Mouse (Mus musculus): ENCODE results near the gene Ttc13. TPM values are rescaled to one million over a fixed set of nuclear protein-coding genes. Genes with fewer than 3 reads are reported as not detected.

Gene Ttc13
- total and polyA plus RNA-seq, 3 experiments, result 16.6 to 43.3 (median 36.4) TPM

DNA sequence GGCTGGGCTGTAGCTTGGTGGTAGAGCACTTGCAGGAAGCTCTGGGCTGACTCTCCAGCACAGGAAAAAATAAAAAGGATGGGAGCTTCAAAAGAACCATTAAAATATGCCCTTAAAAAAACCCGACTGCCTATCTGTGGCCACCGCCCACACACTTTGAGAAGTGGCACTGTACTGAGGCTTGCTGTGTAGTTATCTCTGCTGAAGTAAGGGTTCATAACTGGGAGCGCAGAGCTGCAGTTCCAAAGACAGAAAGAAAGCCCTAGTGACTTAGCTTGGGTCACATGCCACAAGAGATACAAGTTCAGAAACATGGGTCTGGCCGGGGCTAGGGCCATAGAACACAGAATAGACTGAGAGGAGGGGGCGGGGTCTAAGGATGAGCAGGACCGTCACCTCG is 63.8 kb downstream of the Ttc13 start:
- no peak for DNase-seq

DNA sequence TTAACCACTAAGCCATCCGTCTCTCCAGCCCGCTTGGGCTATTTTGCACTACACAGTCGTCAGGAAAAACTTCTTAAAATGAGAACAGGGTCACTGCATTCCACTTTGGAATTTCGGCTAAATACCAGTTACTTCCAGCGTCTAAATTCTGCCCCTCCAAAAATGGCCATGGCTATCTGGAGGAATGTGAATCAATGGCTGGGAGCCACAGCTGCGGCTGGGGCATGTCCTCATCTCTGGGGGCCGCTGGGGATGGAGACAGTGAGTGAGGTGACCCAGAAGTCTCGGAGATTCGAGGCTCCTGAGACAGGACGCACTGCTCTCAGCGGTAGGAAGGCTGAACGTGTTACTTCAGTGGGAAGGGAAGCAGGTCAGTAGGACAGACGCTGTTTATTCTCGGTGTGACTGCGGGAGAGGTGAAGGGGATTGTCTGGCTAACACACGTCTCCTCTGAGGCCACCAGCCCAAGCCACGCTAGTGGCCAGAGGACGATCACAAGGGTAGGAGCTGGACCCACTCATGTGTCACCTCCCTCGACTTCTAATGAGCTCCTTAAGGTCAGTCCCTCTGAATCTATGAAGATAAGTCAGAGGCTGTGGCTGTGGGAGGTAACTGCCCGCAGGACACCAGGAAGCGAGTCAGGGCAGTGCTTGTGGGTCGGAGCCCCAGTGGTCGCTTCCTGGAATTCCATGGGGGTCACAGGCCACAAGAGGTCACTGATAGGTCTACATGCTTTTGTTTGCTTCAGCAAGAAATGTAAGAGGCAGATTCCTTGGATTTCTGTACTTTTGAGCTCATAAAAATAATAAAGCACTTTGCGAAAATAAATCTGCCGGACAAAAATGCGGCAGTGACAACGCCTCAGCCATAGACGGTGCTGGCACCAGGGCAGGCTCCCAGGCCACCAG is 68.0 kb downstream of the Ttc13 start:
- DNase-seq, result no peak

DNA sequence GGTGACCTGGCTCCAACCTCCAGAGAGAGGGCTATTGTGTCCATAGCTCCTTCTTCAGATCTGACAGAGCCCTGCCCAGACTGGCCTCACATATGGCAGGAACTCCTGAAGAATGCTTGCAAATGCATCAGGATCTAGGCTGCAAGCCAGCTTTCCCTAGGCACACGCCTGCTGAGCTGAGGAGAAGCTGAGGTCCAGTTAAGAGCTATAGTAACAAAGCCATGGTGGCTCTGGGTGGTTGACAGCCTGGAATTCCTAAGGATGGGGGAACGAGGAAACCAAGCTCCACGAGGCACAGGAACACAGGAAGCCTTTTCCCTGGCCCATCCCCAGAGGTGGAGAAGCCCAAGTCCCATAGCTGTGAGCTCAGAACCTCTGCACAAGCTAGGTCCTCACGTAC is 69.2 kb downstream of the Ttc13 start:
- DNase-seq, result no peak

DNA sequence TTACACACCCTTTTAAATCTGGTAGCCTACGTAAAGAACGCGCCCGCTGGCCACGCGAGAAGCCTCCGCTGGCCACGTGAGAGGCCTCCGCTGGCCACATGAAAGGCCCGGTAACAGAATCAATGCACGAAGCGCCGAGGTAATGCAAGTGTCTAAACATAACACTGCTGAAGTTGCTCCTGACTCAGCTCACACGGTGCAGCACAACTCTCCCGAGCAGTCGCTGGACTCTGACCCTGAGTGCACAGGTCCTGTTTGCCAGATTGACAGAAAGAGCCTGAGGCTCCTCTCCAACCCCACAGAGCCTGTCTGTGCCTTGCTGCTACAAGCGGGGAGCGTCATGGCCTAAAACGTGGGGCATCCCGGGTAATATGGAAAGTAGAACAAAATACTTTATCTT is 70.0 kb downstream of the Ttc13 start:
- DNase-seq, result no peak

DNA sequence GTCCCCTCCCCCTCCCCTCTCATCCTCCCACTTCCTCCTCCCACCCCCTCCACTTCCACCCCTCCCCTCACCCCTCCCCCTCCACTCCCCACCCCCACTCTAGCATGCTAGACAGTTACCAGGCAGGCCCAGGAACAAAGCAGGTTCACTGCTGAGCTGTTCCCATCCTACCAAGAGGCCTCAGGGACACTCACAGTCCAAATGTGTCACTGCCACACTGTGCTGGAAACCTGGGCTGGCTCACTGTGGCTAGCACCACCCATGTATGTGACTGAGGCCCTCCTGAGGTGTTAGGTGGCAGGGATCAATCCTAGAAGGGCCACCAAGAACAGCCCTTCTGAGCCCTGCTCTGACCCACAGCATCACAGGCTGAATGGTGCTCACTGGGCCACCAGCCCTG is 73.5 kb downstream of the Ttc13 start:
- DNase-seq, result no peak

DNA sequence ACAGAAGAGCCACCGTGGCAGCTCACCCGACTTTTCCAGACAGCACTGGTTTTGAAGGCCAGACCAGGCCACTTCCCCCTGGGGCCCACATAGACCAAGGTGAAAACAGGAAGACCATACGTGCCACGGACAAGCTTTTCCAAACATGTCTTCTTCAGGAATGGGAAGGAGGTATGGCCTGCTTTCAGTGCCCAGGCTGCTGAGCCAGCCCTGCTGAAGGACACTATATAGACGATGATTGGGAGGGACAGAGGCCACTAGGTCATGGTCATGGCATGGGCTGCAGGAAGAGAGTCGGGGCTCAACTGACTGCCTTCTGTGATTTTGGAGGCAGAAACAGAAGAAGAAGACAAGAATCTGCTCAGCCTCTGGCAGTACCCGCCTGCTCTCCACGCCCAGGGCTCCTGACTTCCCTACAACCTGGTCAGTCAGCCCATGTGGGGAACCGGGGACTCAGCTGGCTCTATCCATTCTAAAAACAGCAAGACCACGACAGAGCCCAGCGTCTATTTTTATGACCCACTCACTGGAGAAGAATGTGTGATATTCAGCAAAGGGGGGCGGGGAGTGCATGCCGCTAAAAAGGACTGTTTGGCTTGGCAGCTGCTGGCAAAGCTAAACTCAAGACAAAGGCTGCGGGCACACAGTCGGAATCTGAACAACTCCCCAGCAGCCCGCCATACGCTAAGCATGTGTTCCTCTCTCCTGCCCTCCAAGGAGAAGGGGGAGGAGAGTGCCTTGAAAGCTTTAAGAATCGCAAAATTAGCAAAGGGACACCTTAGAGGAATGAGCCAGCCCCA is 78.0 kb downstream of the Ttc13 start:
- DNase-seq, result peak; percentile 86

DNA sequence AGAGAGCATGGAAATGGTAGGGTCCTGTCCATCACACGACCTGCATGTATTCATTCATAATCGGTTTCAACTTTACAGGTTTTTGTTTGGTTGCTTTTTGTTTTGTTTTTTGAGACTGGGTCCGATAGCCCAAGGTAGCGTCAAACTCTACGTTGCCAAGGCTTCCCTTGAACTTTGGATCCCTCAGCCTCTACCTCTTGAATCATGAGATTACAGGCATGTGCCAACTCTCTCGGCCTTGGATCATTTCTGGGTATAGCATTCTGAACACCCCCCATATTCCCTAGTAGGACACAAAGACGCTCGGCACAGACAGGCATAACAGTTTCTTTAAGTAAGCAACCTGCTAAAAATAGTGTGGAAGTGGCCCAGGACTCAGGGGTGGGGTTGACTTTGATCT is 80.2 kb downstream of the Ttc13 start:
- peak; percentile 63 for DNase-seq

DNA sequence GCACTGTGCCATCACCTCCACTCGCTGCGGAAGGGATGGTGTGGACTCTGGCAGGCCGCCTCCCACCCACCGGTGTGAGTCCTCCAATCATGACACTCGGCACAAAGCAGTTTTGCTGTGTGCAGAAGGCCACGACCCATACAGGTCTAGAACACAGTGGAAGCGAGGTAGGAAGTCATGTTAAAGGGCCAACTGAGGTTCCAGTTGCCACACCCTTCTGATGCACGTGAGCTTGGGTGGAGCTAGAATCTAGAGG is 86.6 kb downstream of the Ttc13 start:
- no peak for DNase-seq

DNA sequence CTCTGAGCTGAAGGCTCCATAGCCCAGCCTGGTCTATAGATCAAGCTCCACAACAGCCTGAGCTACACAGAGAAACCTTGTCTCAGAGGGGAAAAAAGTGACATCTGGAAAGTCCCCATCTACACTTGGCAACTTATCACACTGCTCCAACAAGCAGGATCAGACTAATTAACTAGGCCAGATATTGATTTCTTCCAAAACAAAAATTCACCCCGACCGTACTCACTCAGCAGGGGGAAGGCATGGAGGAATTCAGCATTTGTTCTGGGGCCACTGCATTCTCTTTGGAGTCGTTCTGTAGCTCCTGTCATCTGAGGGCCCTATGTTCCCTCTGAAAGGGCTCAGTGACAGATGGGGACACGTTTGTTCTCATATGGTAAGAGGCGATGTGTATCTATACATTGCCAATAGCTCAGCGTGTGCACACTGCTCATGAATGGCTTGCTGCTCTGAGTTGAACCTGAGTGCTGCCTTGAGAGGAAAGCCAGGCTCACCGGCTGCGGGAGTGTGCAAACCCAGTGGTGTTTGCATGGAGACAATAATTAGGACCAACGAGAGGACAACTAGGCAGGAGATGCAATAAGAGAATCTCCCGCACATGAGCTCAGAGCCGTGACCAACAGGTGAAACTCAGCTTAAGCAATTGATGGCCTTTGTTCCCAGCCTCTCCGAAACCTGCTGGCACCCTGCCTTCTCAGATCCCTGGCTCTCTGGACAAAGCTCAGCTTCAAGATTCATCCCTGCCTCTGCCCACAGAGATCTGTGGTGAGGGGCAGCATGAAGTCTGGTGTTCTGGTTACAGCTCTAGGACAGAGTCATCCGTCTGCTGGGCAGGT is 87.2 kb downstream of the Ttc13 start:
- no peak for DNase-seq

DNA sequence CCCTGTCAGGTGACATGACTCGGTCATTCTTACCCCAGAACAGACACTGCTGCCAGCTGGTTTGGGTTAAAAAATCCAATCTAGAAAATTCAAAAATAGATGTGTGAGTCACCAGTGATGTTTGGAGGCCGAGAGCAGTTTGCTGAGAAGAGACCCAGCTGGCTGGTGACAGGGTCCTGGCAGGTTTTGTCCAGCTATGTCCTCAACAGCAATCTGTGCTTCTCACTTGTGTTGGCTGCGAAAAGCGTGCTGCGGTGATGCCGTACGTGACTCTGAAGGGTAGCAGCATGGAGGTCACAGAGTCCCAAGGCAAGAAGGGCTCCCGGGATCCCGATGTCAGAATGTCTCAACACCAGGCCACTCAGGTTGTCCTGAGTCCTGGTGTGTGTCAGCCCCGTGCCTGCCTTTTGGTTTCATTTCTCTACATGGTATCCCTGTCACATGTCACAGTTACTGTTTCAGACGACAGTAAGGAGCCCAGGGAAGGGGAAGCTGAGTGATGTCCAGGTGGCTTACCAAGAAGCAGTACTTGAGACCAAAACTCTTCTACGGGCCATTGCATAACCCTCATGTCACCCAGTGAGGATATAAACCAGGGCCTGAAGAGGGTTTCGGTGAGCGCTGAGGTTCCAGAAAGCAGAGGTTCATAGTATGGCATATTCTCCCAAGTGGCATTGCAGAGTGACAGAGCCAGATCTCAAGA is 88.6 kb downstream of the Ttc13 start:
- peak; percentile 74 for DNase-seq

DNA sequence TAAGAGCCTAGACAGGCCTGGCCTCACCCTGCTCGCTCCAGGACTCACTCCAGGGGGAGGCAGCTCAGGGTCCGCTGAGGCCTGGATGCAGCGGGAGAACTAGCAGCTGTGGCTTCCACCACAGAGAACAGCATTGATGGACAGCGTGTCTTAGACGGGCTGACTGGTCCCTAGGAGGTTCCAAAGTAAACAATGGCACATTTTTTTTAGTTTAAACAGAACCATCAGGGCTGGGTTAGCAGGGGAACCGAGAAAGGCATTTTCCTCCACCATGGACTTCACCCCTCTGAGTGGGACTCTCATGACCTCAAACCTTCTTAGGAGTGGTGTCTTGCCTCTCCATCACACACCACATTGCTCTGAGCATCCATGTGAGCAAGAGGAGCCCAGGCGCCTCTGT is 89.8 kb downstream of the Ttc13 start:
- DNase-seq, result no peak

DNA sequence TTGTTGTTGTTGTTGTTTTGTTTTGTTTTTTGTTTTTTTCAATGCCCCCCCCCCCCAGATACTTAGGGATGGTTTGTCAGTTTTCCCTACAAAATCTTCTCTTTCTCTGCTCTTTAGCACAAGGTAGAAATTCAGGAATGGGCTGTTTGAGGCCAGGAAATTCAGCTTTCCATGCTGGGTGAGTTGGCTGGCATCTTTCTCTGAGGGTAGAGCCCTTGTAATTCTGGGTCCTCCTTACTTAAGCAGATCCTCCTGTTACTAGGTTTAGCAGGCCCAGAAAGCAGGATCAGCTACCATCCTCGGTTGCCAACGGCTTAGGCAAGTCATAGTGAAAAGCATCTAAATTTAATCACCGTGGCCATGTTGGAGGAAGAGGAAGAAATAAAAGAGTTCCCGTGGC is 90.9 kb downstream of the Ttc13 start:
- no peak for DNase-seq

DNA sequence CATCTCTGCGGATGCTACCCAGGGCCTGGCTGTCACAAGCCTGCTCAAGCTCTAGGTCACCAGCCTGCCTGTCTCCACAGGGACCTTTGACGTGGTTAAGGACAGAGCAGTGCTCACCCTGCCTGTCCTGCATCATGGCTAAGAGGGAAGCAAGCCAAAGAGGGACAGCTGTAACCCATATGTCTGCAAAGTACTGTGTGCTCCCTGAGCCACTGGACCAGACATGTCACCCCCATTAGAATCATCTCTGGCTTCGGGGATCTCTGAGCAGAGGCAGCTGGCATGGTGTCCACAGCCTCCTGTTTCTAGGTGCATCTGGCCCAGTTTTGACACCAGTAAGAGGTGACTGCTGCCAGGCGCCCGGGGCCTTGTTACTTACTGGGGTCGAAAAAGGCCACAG is 91.3 kb downstream of the Ttc13 start:
- DNase-seq, result peak; percentile 33

DNA sequence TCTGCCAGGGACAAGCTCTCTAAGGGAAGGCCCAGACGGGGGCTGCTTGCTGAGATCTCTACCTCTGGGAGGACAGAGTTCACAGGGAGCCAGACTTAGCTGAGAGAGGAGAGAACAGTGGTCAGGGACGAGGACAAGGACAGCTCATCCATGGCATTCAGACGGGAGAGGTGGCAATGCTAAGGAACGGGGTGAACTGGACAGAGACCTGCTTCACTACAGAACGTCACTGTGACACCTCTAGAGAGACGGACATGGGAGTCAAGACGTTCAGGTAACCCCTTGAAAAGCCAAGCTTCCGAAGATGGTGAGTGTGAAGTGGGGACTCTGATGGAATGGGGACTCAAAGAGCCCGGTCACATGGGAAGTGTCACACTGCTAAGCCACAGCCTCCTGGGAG is 95.5 kb downstream of the Ttc13 start:
- DNase-seq, result no peak

Other genes with a start within 250 kb of the Ttc13 start
- gene Cog2, start 201.2 kb downstream of the Ttc13 start, total RNA-seq (2021), result 10 to 100 TPM; 38.2 to 41.8 TPM
- gene Cog2, start 201.2 kb downstream of the Ttc13 start, polyA plus RNA-seq (2012; rRNA removed), result 12.9 and 13.8 TPM in 2 replicates
- 10 to 100 TPM in 1 of 2 experiments, 1 to 10 TPM in 1; 4.1 to 12.3 TPM for gene Agt, start 152.3 kb downstream of the Ttc13 start, total RNA-seq (2021)
- 17.3 and 19.6 TPM in 2 replicates for gene Agt, start 152.3 kb downstream of the Ttc13 start, polyA plus RNA-seq (2012; rRNA removed)
- gene Capn9, start 145.9 kb downstream of the Ttc13 start, total RNA-seq (2021), result under 1 TPM in 1 of 2 experiments, not detected in 1; 0.26 TPM
- 0.11 and 0.12 TPM in 2 replicates for gene Capn9, start 145.9 kb downstream of the Ttc13 start, polyA plus RNA-seq (2012; rRNA removed)
- gene 2310022B05Rik, start 58.6 kb downstream of the Ttc13 start, total RNA-seq (2021), result 10 to 100 TPM; 34.1 to 56.7 TPM
- 37.6 and 49.4 TPM in 2 replicates for gene 2310022B05Rik, start 58.6 kb downstream of the Ttc13 start, polyA plus RNA-seq (2012; rRNA removed)
- 10 to 100 TPM in 1 of 2 experiments, 1 to 10 TPM in 1; 9.2 to 10.7 TPM for gene Arv1, start 156 bp upstream of the Ttc13 start, total RNA-seq (2021)
- gene Arv1, start 156 bp upstream of the Ttc13 start, polyA plus RNA-seq (2012; rRNA removed), result 12.8 and 13.9 TPM in 2 replicates
- under 1 TPM; 0.28 to 0.43 TPM for gene Fam89a, start 29.8 kb upstream of the Ttc13 start, total RNA-seq (2021)
- 1.0 and 1.6 TPM in 2 replicates for gene Fam89a, start 29.8 kb upstream of the Ttc13 start, polyA plus RNA-seq (2012; rRNA removed)
- 1 to 10 TPM; 1.4 to 3.5 TPM for gene Trim67, start 71.1 kb upstream of the Ttc13 start, total RNA-seq (2021)
- gene Trim67, start 71.1 kb upstream of the Ttc13 start, polyA plus RNA-seq (2012; rRNA removed), result 0.52 and 1.0 TPM in 2 replicates
- gene Gnpat, start 141.1 kb upstream of the Ttc13 start, total RNA-seq (2021), result 100 to 1,000 TPM in 1 of 2 experiments, 10 to 100 TPM in 1; 81.0 to 108 TPM
- 66.9 and 77.8 TPM in 2 replicates for gene Gnpat, start 141.1 kb upstream of the Ttc13 start, polyA plus RNA-seq (2012; rRNA removed)
- gene 2810004N23Rik, start 141.1 kb upstream of the Ttc13 start, total RNA-seq (2021), result 10 to 100 TPM; 25.9 to 28.0 TPM
- gene 2810004N23Rik, start 141.1 kb upstream of the Ttc13 start, polyA plus RNA-seq (2012; rRNA removed), result 7.6 and 10.7 TPM in 2 replicates
- gene Exoc8, start 175.7 kb upstream of the Ttc13 start, total RNA-seq (2021), result 10 to 100 TPM; 19.9 to 24.2 TPM
- gene Exoc8, start 175.7 kb upstream of the Ttc13 start, polyA plus RNA-seq (2012; rRNA removed), result 9.1 and 10.6 TPM in 2 replicates
- 10 to 100 TPM; 19.4 to 19.9 TPM for gene Sprtn, start 175.9 kb upstream of the Ttc13 start, total RNA-seq (2021)
- 7.7 and 9.7 TPM in 2 replicates for gene Sprtn, start 175.9 kb upstream of the Ttc13 start, polyA plus RNA-seq (2012; rRNA removed)
- 10 to 100 TPM; 56.1 to 68.0 TPM for gene Egln1, start 227.3 kb upstream of the Ttc13 start, total RNA-seq (2021)
- gene Egln1, start 227.3 kb upstream of the Ttc13 start, polyA plus RNA-seq (2012; rRNA removed), result 25.3 and 32.7 TPM in 2 replicates

All from adrenal gland, adult 2 months (tissue).